Mouse (Mus musculus) heart, postnatal 0 days (tissue): ENCODE results near the gene Msl2. TPM values are rescaled to one million over a fixed set of nuclear protein-coding genes. Genes with fewer than 3 reads are reported as not detected.

Experiments
- ATAC-seq: fragments of 200-750 bp; cut with Nextera tagmentation; 2 replicates; pipeline ENCODE4 v1.8.0; 2017; ENCODE audit warnings: low read depth, moderate number of reproducible peaks, moderate library complexity; ENCODE audit not compliant: insufficient read depth
- DNase-seq: peaks from one replicate; pipeline ENCODE4 v3.0.0-alpha.2; 2016; ENCODE audit warnings: low spot score
- H3K27ac ChIP-seq: fragments of 300-500 bp; sonication (generic); 2 replicates; pipeline ENCODE4 v1.5.1; 2014; ENCODE audit warnings: low read depth, mild to moderate bottlenecking
- H3K27me3 ChIP-seq: fragments of 300-500 bp; sonication (generic); 2 replicates; pipeline ENCODE4 v1.6.1; 2014; ENCODE audit warnings: low read length, mixed read lengths; ENCODE audit not compliant: control insufficient read depth, insufficient read depth
- H3K36me3 ChIP-seq: fragments of 300-500 bp; sonication (generic); replicated peaks from 2 replicates; pipeline ENCODE4 v1.6.1; 2014; ENCODE audit warnings: low read length, mixed read lengths; ENCODE audit not compliant: control insufficient read depth, insufficient read depth
- H3K4me1 ChIP-seq: fragments of 300-500 bp; sonication (generic); 2 replicates; pipeline ENCODE4 v1.6.1; 2014; ENCODE audit warnings: antibody characterized with exemption; ENCODE audit not compliant: control insufficient read depth, insufficient read depth
- H3K4me2 ChIP-seq: fragments of 300-500 bp; sonication (generic); 2 replicates; pipeline ENCODE4 v1.6.1; 2014; ENCODE audit warnings: low read depth, mild to moderate bottlenecking, low read length, moderate library complexity
- H3K4me3 ChIP-seq: fragments of 300-500 bp; sonication (generic); 2 replicates; pipeline ENCODE4 v1.5.1; 2014; ENCODE audit warnings: low read depth, low read length
- H3K9ac ChIP-seq: fragments of 300-500 bp; sonication (generic); replicated peaks from 2 replicates; pipeline ENCODE4 v1.6.1; 2014; ENCODE audit warnings: low read depth, low read length, mixed read lengths
- H3K9me3 ChIP-seq: fragments of 300-500 bp; sonication (generic); replicated peaks from 2 replicates; pipeline ENCODE4 v1.6.1; 2016; ENCODE audit warnings: low read length; ENCODE audit not compliant: control insufficient read depth
- CTCF ChIP-seq: IDR thresholded peaks from 2 replicates; pipeline ENCODE4 v1.5.1; 2016; ENCODE audit warnings: antibody characterized with exemption, control low read depth, low read depth
- EP300 ChIP-seq: IDR thresholded peaks from 2 replicates; pipeline ENCODE4 v1.6.1; 2016; ENCODE audit warnings: antibody characterized with exemption, low read depth
- WGBS: fragments of 180-500 bp; shearing (Covaris S2); extraction: QIAGEN DNeasy Blood & Tissue Kit; methylation state at CpG from one replicate; pipeline ENCODE4 v1.1.7; 2014; 5-methylcytosine and 5-hydroxymethylcytosine counted together
- polyA plus RNA-seq: library from polyadenylated mRNA; unstranded; fragments of >200 nt; fragmentation: Nextera tagmentation; extraction: Ambion mirVana; gene quantifications from 2 replicates; pipeline ENCODE4 v1.2.1, GENCODE M21; 2015
- total RNA-seq: library from RNA; depleted of rRNA; stranded (reverse); fragments of >200 nt; gene quantifications from 2 replicates; pipeline ENCODE4 v1.2.3, GENCODE M21; 2014; ENCODE audit warnings: low replicate concordance

Msl2 gene
- total and polyA plus RNA-seq, 2 experiments from 2014 or later = 3.0 to 14.3 TPM

GRCm38 (mm10) chr9:101075091-101075581 is 1.2 kb downstream of the Msl2 start:
- under 1% methylated on average over 25 of the region's 25 CpGs for WGBS
- Histone ChIP-seq H3K9ac (peak overlapping the region; percentile 98), H3K36me3 (no peaks in the 10 kb centered on the region), H3K27ac (peak overlapping the region; percentile 100), H3K4me2 (peak overlapping the region; percentile 89), H3K9me3 (no peaks in the 10 kb centered on the region), H3K4me1 (peaks cover 29% of the 10 kb centered on the region), H3K4me3 (peak overlapping the region; percentile 89), H3K27me3 (no peaks in the 10 kb centered on the region)
- ATAC-seq (no peak), DNase-seq (peak; percentile 33)
- peak; percentile 38; the same call in 1 of the 2 replicates for TF ChIP-seq EP300
- no peak for TF ChIP-seq CTCF

DNA sequence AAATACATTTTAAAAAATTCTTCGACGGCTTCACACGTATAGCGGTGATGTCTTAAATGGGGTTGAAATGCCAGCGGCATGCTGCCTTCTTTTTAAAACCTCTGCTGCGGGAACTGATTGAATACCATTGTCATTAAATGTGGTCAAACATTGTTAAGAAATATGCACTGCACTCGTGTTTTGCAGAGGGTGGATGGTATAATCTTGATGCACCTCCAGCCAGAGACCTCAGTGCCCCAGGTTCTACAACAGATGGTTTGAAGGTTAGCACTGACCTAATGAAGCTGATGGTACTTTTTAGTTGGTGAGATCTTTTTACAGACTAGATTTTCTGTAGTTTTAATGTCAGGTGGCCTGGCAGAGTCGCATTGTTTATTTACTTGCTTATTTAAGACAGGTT is 1.8 kb downstream of the Msl2 start:
- Histone ChIP-seq H3K9ac (peak overlapping the region; percentile 98), H3K4me3 (peak overlapping the region; percentile 89), H3K4me2 (peak overlapping the region; percentile 89), H3K36me3 (no peaks in the 10 kb centered on the region), H3K27ac (peak overlapping the region; percentile 100), H3K4me1 (peaks cover 29% of the 10 kb centered on the region), H3K9me3 (no peaks in the 10 kb centered on the region), H3K27me3 (no peaks in the 10 kb centered on the region)
- WGBS = under 1% methylated on average over 8 of the region's 8 CpGs
- TF ChIP-seq EP300 (no peak), CTCF (no peak)
- ATAC-seq (no peak), DNase-seq (no peak)

GRCm38 (mm10) chr9:101076095-101076875 is 2.4 kb downstream of the Msl2 start:
- Histone ChIP-seq H3K4me1 (peaks cover 29% of the 10 kb centered on the region), H3K27ac (peak overlapping the region; percentile 100; the same call in 1 of the 2 replicates), H3K9ac (peak overlapping the region; percentile 98), H3K36me3 (no peaks in the 10 kb centered on the region), H3K9me3 (no peaks in the 10 kb centered on the region), H3K4me3 (peak overlapping the region; percentile 89), H3K4me2 (peak overlapping the region; percentile 89), H3K27me3 (no peaks in the 10 kb centered on the region)
- TF ChIP-seq EP300 (no peak), CTCF (no peak)
- ATAC-seq (no peak), DNase-seq (no peak)
- under 1% methylated on average over 18 of the region's 18 CpGs for WGBS

- no peak for ATAC-seq
These were observed 3.6 kb downstream of the Msl2 start for GRCm38 (mm10) chr9:101077486-101077885.

GRCm38 (mm10) chr9:101078579-101078978 is 4.7 kb downstream of the Msl2 start:
- Histone ChIP-seq H3K9me3 (no peaks in the 10 kb centered on the region), H3K9ac (no peak overlapping the region), H3K4me3 (peak overlapping the region; percentile 22), H3K27ac (0 out of 2 replicates have a peak overlapping the region, but pooled peaks have one; percentile 17), H3K4me1 (peaks cover 22% of the 10 kb centered on the region), H3K4me2 (peak overlapping the region; percentile 89), H3K36me3 (no peaks in the 10 kb centered on the region), H3K27me3 (no peaks in the 10 kb centered on the region)
- 52% methylated on average over 4 of the region's 4 CpGs for WGBS
- no peak for DNase-seq
- no peak for ATAC-seq
- TF ChIP-seq CTCF (no peak), EP300 (no peak)

More at GRCm38 (mm10) chr9:101077486-101077885, 3.6 kb downstream of the Msl2 start:
- Histone ChIP-seq H3K27me3 (no peaks in the 10 kb centered on the region), H3K9me3 (no peaks in the 10 kb centered on the region), H3K27ac (no peak overlapping the region), H3K4me3 (peak overlapping the region; percentile 89), H3K4me2 (peak overlapping the region; percentile 89), H3K9ac (peak overlapping the region; percentile 98), H3K4me1 (peaks cover 27% of the 10 kb centered on the region), H3K36me3 (no peaks in the 10 kb centered on the region)
- TF ChIP-seq CTCF (no peak), EP300 (no peak)
- no peak for DNase-seq
